Mouse (Mus musculus): ENCODE measurements around the gene Ebf1. TPM values are rescaled to one million over a fixed set of nuclear protein-coding genes. Genes with fewer than 3 reads are reported as not detected.

Gene Ebf1
- total RNA-seq, 1 experiment from 2014 or later, result 184 TPM

- ATAC-seq (ENCODE audit: extremely low read depth, insufficient number of reproducible peaks, low FRiP score, poor library complexity, severe bottlenecking), result no peak
Observed at GRCm38 (mm10) chr11:44721976-44722375, 104.9 kb downstream of the Ebf1 start.

DNA sequence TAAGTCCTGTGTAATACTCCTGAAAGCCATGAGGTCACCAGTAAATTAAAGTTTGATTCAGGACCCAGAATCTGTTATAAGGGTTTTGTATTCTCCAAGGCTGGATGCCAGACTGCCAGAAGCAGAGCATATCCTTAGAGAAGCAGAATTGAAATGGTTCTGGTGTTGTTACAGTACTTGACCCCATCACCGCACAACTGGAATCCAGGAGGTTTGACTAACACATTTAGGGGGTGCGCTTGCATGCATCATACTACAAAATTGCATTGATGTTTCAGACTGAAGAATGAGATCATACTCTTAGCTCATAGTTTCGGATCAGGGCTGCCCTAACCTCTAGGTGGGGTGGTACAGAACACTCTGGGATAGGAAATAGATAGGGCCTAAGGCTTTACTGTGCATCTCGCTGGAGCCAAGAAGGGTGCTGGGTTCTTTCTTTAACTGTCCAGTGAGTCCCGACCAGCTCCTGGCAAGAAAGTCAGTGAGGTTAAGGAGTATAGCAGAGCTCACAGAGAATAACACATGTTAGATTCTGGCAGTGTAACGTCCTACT, 106.9 kb downstream of the Ebf1 start:
- ATAC-seq (ENCODE audit: extremely low read depth, insufficient number of reproducible peaks, low FRiP score, poor library complexity, severe bottlenecking), result no peak

- ATAC-seq (ENCODE audit: extremely low read depth, insufficient number of reproducible peaks, low FRiP score, poor library complexity, severe bottlenecking), result no peak
Observed at GRCm38 (mm10) chr11:44725732-44726131, 108.6 kb downstream of the Ebf1 start.

DNA sequence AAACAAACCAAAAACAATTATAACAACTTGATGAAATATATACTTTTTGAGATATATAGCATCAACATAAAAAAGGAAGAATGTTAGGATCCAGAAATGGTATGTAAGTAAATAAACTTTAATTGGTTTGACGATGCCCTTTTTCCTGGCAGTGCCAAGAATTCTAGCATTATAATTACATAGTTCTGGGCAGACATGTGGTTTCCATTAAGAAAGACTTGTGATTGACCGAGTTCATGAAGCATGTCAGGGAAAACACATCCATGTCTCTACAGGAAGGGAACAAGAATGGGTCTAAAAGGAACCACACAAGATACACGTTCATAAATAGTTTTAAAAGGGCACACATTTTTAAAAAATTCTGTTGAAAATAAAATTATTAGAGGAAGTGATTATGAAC, 110.3 kb downstream of the Ebf1 start:
- no peak for ATAC-seq (ENCODE audit: extremely low read depth, insufficient number of reproducible peaks, low FRiP score, poor library complexity, severe bottlenecking)

DNA sequence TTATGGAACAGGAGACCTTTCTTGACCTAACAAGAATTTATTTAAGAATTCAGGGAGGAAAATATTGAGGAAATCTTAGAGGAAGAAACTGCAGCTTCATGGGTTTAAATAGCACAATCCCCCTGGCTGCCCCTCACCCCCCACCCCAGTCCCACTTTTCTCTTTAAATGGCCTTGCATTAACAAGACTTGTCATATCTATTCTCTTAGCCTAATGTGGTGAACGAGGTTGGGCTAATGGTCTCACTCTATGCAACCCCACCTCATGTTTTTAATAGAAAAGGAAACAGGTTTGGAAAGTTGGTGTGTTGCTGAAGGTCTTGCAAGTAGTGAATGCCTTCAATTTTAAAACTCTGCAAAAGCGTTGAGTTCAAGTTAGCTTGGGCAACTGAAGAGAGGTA, 110.7 kb downstream of the Ebf1 start:
- no peak for ATAC-seq (ENCODE audit: extremely low read depth, insufficient number of reproducible peaks, low FRiP score, poor library complexity, severe bottlenecking)

GRCm38 (mm10) chr11:44728271-44728670, 111.2 kb downstream of the Ebf1 start:
- no peak for ATAC-seq (ENCODE audit: extremely low read depth, insufficient number of reproducible peaks, low FRiP score, poor library complexity, severe bottlenecking)

GRCm38 (mm10) chr11:44729931-44730330, 112.8 kb downstream of the Ebf1 start:
- ATAC-seq (ENCODE audit: extremely low read depth, insufficient number of reproducible peaks, low FRiP score, poor library complexity, severe bottlenecking), result no peak

DNA sequence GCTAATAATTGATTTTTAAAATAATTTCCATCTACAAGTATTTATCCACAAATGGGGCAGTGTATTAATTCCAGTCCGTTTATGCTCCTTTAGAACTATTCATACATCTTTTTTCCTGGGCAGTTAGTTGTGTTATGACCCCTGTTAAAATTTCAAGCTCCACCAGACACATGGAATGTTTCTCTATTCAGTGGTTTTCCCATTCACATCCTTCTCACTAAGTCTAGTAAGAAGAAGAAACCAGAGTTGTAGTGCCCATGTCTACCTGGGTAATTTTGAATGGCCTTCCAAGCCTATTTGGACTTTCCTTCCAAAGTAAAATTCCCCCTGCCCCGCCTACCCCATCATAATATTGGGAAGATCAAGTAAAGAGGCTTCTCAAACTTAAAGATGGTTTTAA, 114.6 kb downstream of the Ebf1 start:
- ATAC-seq (ENCODE audit: extremely low read depth, insufficient number of reproducible peaks, low FRiP score, poor library complexity, severe bottlenecking), result no peak

- ATAC-seq (ENCODE audit: extremely low read depth, insufficient number of reproducible peaks, low FRiP score, poor library complexity, severe bottlenecking), result no peak
Observed at GRCm38 (mm10) chr11:44733276-44733675, 116.2 kb downstream of the Ebf1 start.

- no peak for ATAC-seq (ENCODE audit: extremely low read depth, insufficient number of reproducible peaks, low FRiP score, poor library complexity, severe bottlenecking)
Observed at GRCm38 (mm10) chr11:44738046-44738445, 120.9 kb downstream of the Ebf1 start.

- ATAC-seq (ENCODE audit: extremely low read depth, insufficient number of reproducible peaks, low FRiP score, poor library complexity, severe bottlenecking), result no peak
Observed at GRCm38 (mm10) chr11:44738820-44739219, 121.7 kb downstream of the Ebf1 start.

- no peak for ATAC-seq (ENCODE audit: extremely low read depth, insufficient number of reproducible peaks, low FRiP score, poor library complexity, severe bottlenecking)
Observed at GRCm38 (mm10) chr11:44740278-44741041, 123.3 kb downstream of the Ebf1 start.

GRCm38 (mm10) chr11:44741042-44741491, 124.0 kb downstream of the Ebf1 start:
- ATAC-seq (ENCODE audit: extremely low read depth, insufficient number of reproducible peaks, low FRiP score, poor library complexity, severe bottlenecking), result no peak

DNA sequence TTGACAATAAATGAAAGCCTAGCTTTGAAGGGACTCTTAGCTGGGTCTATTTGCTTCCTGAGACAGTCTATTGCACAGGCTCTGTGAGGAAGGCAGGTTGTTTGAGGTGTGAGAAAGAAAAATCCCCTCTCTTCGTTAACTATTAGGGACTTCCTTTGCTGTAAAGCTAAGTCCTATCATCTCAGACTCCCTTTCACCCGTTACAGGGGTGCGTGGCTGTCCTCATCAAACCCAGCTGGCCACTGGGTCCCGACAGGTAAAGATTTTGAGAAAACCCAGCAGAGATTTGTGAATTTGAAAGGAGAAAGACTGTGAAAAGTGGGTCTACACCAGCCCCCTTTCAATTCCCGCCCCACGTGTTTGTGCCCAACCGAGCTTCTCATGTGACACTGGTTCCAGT, 127.3 kb downstream of the Ebf1 start:
- ATAC-seq (ENCODE audit: extremely low read depth, insufficient number of reproducible peaks, low FRiP score, poor library complexity, severe bottlenecking), result no peak

DNA sequence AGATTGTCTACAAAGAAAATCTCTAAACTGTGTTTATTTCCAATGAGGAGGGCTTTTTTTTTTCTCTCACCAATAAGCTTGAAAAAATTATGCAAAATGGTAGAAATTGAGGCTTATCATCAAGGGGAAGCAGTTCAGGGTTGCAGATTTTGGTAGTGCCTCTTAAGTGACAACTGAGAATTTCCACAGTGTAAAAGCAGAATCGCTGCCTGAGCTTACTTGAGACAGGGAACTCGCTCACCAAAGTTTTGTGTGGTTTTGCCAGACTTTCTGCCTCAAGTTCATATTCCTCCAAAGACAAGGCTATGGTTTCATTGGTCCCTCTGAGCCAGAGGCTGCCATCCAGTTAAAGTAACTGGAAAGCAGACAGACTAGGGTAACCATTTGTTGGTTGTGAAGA, 128.8 kb downstream of the Ebf1 start:
- ATAC-seq (ENCODE audit: extremely low read depth, insufficient number of reproducible peaks, low FRiP score, poor library complexity, severe bottlenecking), result no peak

GRCm38 (mm10) chr11:44746731-44747130, 129.6 kb downstream of the Ebf1 start:
- ATAC-seq (ENCODE audit: extremely low read depth, insufficient number of reproducible peaks, low FRiP score, poor library complexity, severe bottlenecking), result no peak

DNA sequence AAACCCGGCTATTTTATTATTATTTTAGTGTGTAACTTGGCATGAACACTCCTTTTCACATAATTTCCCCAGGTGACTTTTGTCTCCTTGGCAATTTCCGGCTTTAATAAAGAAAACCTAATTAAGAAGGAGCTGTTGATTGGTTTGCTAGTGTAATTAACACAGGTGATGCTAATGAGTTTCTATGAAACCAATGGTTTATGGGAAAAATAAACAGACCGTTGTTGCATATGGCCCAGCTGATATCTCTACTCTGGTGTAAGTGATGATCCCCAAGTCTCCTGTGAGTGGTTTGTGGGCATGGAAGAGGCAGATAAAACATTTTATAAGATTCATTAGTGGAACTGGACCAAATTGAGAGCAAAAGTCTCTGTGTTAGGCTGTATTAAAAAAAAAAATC, 132.2 kb downstream of the Ebf1 start:
- ATAC-seq (ENCODE audit: extremely low read depth, insufficient number of reproducible peaks, low FRiP score, poor library complexity, severe bottlenecking), result no peak

DNA sequence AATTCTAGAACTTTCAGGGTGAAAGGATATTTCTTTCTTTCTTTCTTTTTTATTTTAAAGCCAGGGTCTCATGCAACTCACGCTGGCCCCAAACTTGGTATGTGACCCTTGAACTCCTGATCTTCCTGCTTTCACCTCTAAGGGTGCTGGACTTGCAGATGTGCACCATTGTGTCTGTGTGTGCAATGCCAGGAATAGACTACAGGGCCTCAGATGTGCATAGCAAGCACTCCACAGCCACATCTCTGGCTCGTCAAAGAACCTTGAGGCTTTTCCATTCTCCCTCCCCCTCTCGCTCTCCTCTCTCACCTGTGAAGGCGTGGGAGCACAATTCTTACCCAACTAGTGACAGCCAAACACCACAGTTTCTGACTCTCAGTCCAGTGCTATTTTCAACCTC, 137.2 kb downstream of the Ebf1 start:
- ATAC-seq (ENCODE audit: extremely low read depth, insufficient number of reproducible peaks, low FRiP score, poor library complexity, severe bottlenecking), result no peak

- ATAC-seq (ENCODE audit: extremely low read depth, insufficient number of reproducible peaks, low FRiP score, poor library complexity, severe bottlenecking), result no peak
Observed at GRCm38 (mm10) chr11:44756321-44756720, 139.2 kb downstream of the Ebf1 start.

GRCm38 (mm10) chr11:44758857-44759256, 141.7 kb downstream of the Ebf1 start:
- ATAC-seq (ENCODE audit: extremely low read depth, insufficient number of reproducible peaks, low FRiP score, poor library complexity, severe bottlenecking), result no peak

Measured in neutrophil, adult 5-6 weeks (primary cell).